Mouse (Mus musculus): ENCODE measurements around the gene Tmsb4x.

Gene Tmsb4x

DNA sequence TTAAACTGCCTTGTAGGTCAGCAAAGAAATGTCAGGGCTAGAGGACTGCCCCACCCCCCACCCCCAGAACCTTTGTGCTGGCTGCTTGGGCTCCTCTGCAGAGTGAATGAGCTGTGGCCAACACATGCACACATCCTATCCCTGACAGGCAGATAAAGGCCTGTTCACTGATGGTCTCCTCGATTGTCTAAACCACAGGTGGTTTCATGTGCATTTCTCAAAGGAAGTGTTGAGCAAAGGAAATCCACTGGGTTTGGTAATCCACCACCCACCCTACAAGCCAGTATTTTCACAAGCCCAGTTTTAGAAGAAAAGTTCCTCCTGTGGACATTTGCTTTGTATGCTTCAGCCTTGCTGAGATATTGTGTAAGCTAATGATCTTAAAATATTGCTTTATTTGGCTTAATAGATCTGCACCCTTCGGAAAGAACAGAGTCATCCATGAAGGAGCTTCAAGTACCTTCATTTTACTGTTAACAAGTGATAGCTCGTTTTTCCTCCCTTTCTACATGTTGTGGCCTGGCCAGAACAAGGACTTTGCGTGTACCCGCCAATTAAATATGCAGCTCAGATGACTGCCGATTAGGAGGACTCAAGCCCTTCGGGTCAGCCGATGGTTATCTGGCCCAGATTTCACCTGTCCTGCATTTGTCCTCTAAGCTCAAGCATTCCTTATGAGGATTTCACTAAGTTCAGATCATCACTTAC lies 3.1 kb downstream of the Tmsb4x start:
- no peaks in the 10 kb centered on the region for H3K9me3 ChIP-seq (ENCODE audit: low read length)
- peaks cover 9% of the 10 kb centered on the region for H3K36me3 ChIP-seq (ENCODE audit: insufficient read depth, low read length)
- TF ChIP-seq NANOG (IDR thresholded peaks at IDR 0.05; ENCODE audit: borderline replicate concordance, low read length) (no peak), POU5F1 (IDR thresholded peaks at IDR 0.05; ENCODE audit: borderline replicate concordance, low read length) (no peak), CTCF (conservative IDR thresholded peaks at IDR 0.05; ENCODE audit: low read length) (no peak)
- H3K4me1 ChIP-seq (replicated peaks; ENCODE audit: low read depth, low read length) = peaks cover 22% of the 10 kb centered on the region
- no peak overlapping the region for H3K4me3 ChIP-seq (replicated peaks; ENCODE audit: low read length)
- no peaks in the 10 kb centered on the region for H3K27me3 ChIP-seq (ENCODE audit: insufficient read depth, low read length)

- H3K4me3 ChIP-seq (replicated peaks; ENCODE audit: low read length) = no peak overlapping the region
- no peaks in the 10 kb centered on the region for H3K36me3 ChIP-seq (ENCODE audit: insufficient read depth, low read length)
- H3K27me3 ChIP-seq (ENCODE audit: insufficient read depth, low read length) = no peaks in the 10 kb centered on the region
- H3K9me3 ChIP-seq (ENCODE audit: low read length) = no peaks in the 10 kb centered on the region
- H3K4me1 ChIP-seq (replicated peaks; ENCODE audit: low read depth, low read length) = peaks cover 8% of the 10 kb centered on the region
- no peak for TF ChIP-seq CTCF (conservative IDR thresholded peaks at IDR 0.05; ENCODE audit: low read length)
- no peak for TF ChIP-seq POU5F1 (IDR thresholded peaks at IDR 0.05; ENCODE audit: borderline replicate concordance, low read length)
- TF ChIP-seq NANOG (IDR thresholded peaks at IDR 0.05; ENCODE audit: borderline replicate concordance, low read length) = no peak
Observed at GRCm38 (mm10) chrX:167201365-167201764, 7.8 kb downstream of the Tmsb4x start.

DNA sequence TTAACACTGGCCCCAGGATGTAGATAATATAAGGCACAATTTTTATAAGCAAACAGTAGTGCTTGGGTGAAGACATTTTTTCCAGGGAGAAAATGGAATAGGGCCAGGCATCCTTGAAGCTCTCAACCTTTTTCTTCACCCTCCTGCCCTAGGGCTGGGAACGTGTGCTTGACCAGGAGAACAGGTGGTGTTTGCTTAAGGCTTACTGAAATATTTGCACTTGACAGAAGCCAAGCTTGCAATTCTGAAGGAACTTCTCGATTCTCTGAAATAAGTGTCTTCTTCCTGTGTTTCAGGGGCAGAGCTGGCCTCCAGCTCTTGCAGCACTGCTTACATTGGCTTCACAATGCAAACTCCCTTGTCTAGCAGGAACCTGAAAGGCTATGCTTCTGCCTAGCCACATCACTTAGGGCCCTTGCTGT lies 13.9 kb downstream of the Tmsb4x start:
- Histone ChIP-seq H3K4me1 (replicated peaks; ENCODE audit: low read depth, low read length) (no peaks in the 10 kb centered on the region), H3K27me3 (ENCODE audit: insufficient read depth, low read length) (no peaks in the 10 kb centered on the region), H3K4me3 (replicated peaks; ENCODE audit: low read length) (no peak overlapping the region), H3K36me3 (ENCODE audit: insufficient read depth, low read length) (no peaks in the 10 kb centered on the region), H3K9me3 (ENCODE audit: low read length) (no peaks in the 10 kb centered on the region)
- no peak for TF ChIP-seq NANOG (IDR thresholded peaks at IDR 0.05; ENCODE audit: borderline replicate concordance, low read length)
- TF ChIP-seq CTCF (conservative IDR thresholded peaks at IDR 0.05; ENCODE audit: low read length) = no peak
- no peak for TF ChIP-seq POU5F1 (IDR thresholded peaks at IDR 0.05; ENCODE audit: borderline replicate concordance, low read length)

DNA sequence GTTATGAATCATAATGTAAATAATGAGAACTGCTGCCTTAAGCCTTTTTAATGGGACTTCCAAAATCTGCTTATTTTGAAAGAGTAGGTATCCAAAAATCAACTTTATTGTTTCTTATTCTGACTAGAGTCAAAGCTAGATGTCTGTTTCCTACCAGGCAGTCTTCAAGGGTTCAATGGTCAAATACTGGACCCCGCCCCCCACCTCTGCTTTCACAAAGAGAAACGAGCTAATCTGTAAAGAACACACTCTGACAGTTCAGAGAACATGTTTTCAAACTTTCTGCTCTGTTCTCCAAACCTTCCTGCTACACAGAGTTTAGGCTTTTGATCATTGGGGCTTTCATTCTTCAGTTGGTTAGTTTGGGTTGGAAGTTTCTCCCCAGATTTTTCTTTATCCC lies 22.8 kb downstream of the Tmsb4x start:
- TF ChIP-seq POU5F1 (IDR thresholded peaks at IDR 0.05; ENCODE audit: borderline replicate concordance, low read length) (no peak), NANOG (IDR thresholded peaks at IDR 0.05; ENCODE audit: borderline replicate concordance, low read length) (no peak), CTCF (conservative IDR thresholded peaks at IDR 0.05; ENCODE audit: low read length) (no peak)

DNA sequence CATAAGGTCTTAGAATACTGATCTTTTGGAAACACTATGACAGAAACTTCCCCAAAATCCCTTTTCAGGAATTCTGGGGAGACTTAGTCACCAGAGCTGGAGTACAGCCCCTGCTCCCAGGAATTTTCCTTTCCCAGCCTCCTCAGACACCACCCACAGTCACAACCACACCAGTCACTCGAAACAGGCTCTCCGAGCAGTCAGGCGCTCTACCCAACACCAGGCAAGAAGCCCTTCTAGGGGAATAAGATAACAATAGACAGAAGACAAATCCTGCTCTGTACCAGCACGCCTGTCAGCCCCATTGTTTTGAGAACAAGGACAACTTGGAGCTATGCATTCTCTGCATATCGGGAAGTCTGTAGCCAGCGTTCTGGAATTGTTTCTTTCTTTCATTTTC lies 25.6 kb downstream of the Tmsb4x start:
- no peaks in the 10 kb centered on the region for H3K4me1 ChIP-seq (replicated peaks; ENCODE audit: low read depth, low read length)
- no peaks in the 10 kb centered on the region for H3K9me3 ChIP-seq (ENCODE audit: low read length)
- H3K4me3 ChIP-seq (replicated peaks; ENCODE audit: low read length) = no peak overlapping the region
- TF ChIP-seq CTCF (conservative IDR thresholded peaks at IDR 0.05; ENCODE audit: low read length) (no peak), POU5F1 (IDR thresholded peaks at IDR 0.05; ENCODE audit: borderline replicate concordance, low read length) (no peak), NANOG (IDR thresholded peaks at IDR 0.05; ENCODE audit: borderline replicate concordance, low read length) (no peak)
- no peaks in the 10 kb centered on the region for H3K27me3 ChIP-seq (ENCODE audit: insufficient read depth, low read length)
- no peaks in the 10 kb centered on the region for H3K36me3 ChIP-seq (ENCODE audit: insufficient read depth, low read length)

More for the DNA sequence above, 22.8 kb downstream of the Tmsb4x start:
- Histone ChIP-seq H3K9me3 (ENCODE audit: low read length) (no peaks in the 10 kb centered on the region), H3K4me3 (replicated peaks; ENCODE audit: low read length) (no peak overlapping the region), H3K27me3 (ENCODE audit: insufficient read depth, low read length) (no peaks in the 10 kb centered on the region), H3K36me3 (ENCODE audit: insufficient read depth, low read length) (no peaks in the 10 kb centered on the region), H3K4me1 (replicated peaks; ENCODE audit: low read depth, low read length) (no peaks in the 10 kb centered on the region)

DNA sequence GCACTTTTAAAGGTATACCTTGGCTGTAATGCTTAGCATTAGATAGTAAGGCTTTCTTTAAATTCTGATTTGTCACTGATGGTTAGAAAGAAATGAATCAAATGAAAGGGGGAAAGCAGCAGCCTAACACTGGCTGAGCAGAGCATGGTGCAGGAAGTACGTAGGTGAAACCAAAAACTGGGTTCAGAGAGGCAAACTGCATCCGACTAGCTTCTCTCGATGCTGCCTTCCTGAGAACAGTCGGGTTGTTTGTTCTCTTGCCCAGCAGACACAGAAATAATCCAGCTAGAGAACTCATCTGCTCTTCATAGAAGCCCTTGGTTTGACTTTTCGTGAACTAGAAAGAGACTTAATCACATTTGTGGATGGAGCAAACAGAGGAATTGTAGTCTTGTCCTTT lies 26.7 kb downstream of the Tmsb4x start:
- no peak for TF ChIP-seq POU5F1 (IDR thresholded peaks at IDR 0.05; ENCODE audit: borderline replicate concordance, low read length)
- no peak for TF ChIP-seq NANOG (IDR thresholded peaks at IDR 0.05; ENCODE audit: borderline replicate concordance, low read length)
- TF ChIP-seq CTCF (conservative IDR thresholded peaks at IDR 0.05; ENCODE audit: low read length) = no peak
- no peaks in the 10 kb centered on the region for H3K9me3 ChIP-seq (ENCODE audit: low read length)
- H3K4me1 ChIP-seq (replicated peaks; ENCODE audit: low read depth, low read length) = no peaks in the 10 kb centered on the region
- H3K4me3 ChIP-seq (replicated peaks; ENCODE audit: low read length) = no peak overlapping the region
- no peaks in the 10 kb centered on the region for H3K27me3 ChIP-seq (ENCODE audit: insufficient read depth, low read length)
- H3K36me3 ChIP-seq (ENCODE audit: insufficient read depth, low read length) = no peaks in the 10 kb centered on the region

DNA sequence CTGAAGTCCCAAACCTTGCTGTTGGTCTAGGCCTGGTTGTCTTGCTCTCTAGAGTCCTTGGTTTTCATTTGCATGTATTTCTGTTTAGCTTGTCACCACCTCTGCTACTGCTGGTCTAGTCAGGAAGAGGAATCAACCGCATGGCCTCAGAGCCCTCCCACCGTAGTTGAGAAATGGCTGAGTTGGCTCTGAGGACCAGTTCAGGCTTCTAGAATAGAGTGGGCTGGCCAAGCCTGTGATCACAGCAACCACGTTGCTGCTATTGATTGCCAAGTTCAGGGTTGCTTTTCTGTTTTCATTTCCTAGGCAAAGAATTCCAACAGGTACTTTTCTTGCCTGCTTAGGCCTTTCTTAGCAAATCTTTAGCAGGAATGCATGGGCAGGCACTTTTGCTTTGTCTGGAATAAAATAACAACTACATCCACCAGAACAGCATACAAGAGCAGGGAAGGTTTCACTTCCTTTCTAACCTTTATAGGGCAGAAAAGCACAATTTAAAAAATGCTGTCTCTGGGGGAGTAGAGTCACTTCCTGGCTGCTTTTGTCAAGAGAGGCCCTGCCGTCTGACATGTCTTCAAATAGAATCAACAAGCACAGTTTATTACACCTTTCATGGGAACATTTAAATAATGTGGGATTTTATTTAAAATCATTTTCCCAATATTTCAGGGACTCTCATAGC lies 29.0 kb downstream of the Tmsb4x start:
- no peak overlapping the region for H3K4me3 ChIP-seq (replicated peaks; ENCODE audit: low read length)

GRCm38 (mm10) chrX:167179549-167179948 lies 29.6 kb downstream of the Tmsb4x start:
- Histone ChIP-seq H3K4me1 (replicated peaks; ENCODE audit: low read depth, low read length) (no peaks in the 10 kb centered on the region), H3K27me3 (ENCODE audit: insufficient read depth, low read length) (no peaks in the 10 kb centered on the region), H3K36me3 (ENCODE audit: insufficient read depth, low read length) (no peaks in the 10 kb centered on the region), H3K9me3 (ENCODE audit: low read length) (no peaks in the 10 kb centered on the region), H3K4me3 (replicated peaks; ENCODE audit: low read length) (no peak overlapping the region)
- TF ChIP-seq CTCF (conservative IDR thresholded peaks at IDR 0.05; ENCODE audit: low read length) (no peak), POU5F1 (IDR thresholded peaks at IDR 0.05; ENCODE audit: borderline replicate concordance, low read length) (no peak), NANOG (IDR thresholded peaks at IDR 0.05; ENCODE audit: borderline replicate concordance, low read length) (no peak)

More for the DNA sequence above, 29.0 kb downstream of the Tmsb4x start:
- Histone ChIP-seq H3K9me3 (ENCODE audit: low read length) (no peaks in the 10 kb centered on the region), H3K4me1 (replicated peaks; ENCODE audit: low read depth, low read length) (no peaks in the 10 kb centered on the region), H3K27me3 (ENCODE audit: insufficient read depth, low read length) (no peaks in the 10 kb centered on the region), H3K36me3 (ENCODE audit: insufficient read depth, low read length) (no peaks in the 10 kb centered on the region)
- TF ChIP-seq CTCF (conservative IDR thresholded peaks at IDR 0.05; ENCODE audit: low read length) (no peak), NANOG (IDR thresholded peaks at IDR 0.05; ENCODE audit: borderline replicate concordance, low read length) (no peak), POU5F1 (IDR thresholded peaks at IDR 0.05; ENCODE audit: borderline replicate concordance, low read length) (no peak)
